Comparison of ENCODE assay signal across 8 mouse cellular contexts in genomic region chr11:90417921-90418320, GRCm38 (mm10). TPM values are rescaled to one million over a fixed set of nuclear protein-coding genes. Genes with fewer than 3 reads are reported as not detected.
DNase-seq lines count a peak whose midpoint lies in the region; ATAC-seq and TF ChIP-seq lines count a peak whose summit lies in the region.

No protein-coding gene starts in this region.

- ATAC-seq in common myeloid progenitor, adult 5-6 weeks (replicated peaks; ENCODE audit: low read depth, poor library complexity, severe bottlenecking), result peak; percentile 89
- ATAC-seq in megakaryocyte, adult 5-6 weeks (ENCODE audit: poor library complexity, severe bottlenecking), result peak; percentile 79

- no peak for TF ChIP-seq CTCF in left cerebral cortex, adult 2 months (IDR thresholded peaks at IDR 0.05)

- peak overlapping the region; percentile 91 for H3K27ac ChIP-seq in left cerebral cortex, adult 2 months

- peak; percentile 85 for DNase-seq in WW6 (ENCODE audit: low read depth, low spot score)
- DNase-seq in gastrocnemius, adult 8-10 months (ENCODE audit: low spot score in 2 of 2), result peak; percentile 99
- DNase-seq in hindlimb bud, embryonic 11.5 days (ENCODE audit: extremely low spot score, low read depth, low spot score), result peak; percentile 46
- peak; percentile 99 for DNase-seq in left cerebral cortex, adult 2 months (ENCODE audit: extremely low spot score in 1 of 2, low spot score in 2 of 2)
- DNase-seq in right cerebral cortex, postnatal 10 days (ENCODE audit: low spot score in 2 of 2), result peak; percentile 98 to 99
- peak; percentile 97 for DNase-seq in urinary bladder, postnatal 14 days (ENCODE audit: low spot score)

- H3K4me3 ChIP-seq in left cerebral cortex, adult 2 months, result peak overlapping the region; percentile 42

- intact Hi-C loops in left cerebral cortex, adult 2 months (cut with DNase I), result loop anchor here (1.0 to 5.0 kb wide), 5 partner anchors 28 to 199 kb away; partner anchors contain the start of gene Hlf

RNA-seq across cellular contexts. Expression of gene Hlf, which starts 27.2 kb away (rescaled TPM):
- total RNA-seq in common myeloid progenitor, adult 5-6 weeks (2017), result 9.2 and 15.9 TPM in 2 replicates
- 10 to 100 TPM in 2 of 4 experiments, 1 to 10 TPM in 2; 8.4 to 14.1 (median 10.2) TPM for total RNA-seq in gastrocnemius, adult 8-10 months (2022)
- 100 to 1,000 TPM; 138 to 143 TPM for total RNA-seq in left cerebral cortex, adult 2 months (2021)
- total RNA-seq in megakaryocyte, adult 5-6 weeks (2015), result 0.22 and 0.73 TPM in 2 replicates
- total RNA-seq in megakaryocyte, adult 5-6 weeks (2017), result 0.07 and 0.37 TPM in 2 replicates

Comparison
In these comparisons a context has a peak if more than half of its experiments do, and no peak if none do; other contexts are left out.
1. Peak in every context shown above with its lines: DNase-seq, ATAC-seq, H3K4me3 ChIP-seq and H3K27ac ChIP-seq.
2. DNase-seq: peak in every context shown above with its lines; median percentile 99 in gastrocnemius, adult 8-10 months; 99 in left cerebral cortex, adult 2 months; 98 in right cerebral cortex, postnatal 10 days; 97 in urinary bladder, postnatal 14 days; 85 in WW6; 46 in hindlimb bud, embryonic 11.5 days.